Comparison of ENCODE assay signal across 17 mouse cellular contexts in genomic region chr10:59261603-59262002, GRCm38 (mm10). TPM values are rescaled to one million over a fixed set of nuclear protein-coding genes. Genes with fewer than 3 reads are reported as not detected.
DNase-seq lines count a peak whose midpoint lies in the region; ATAC-seq and TF ChIP-seq lines count a peak whose summit lies in the region.
"Had no signal": no experiment of that assay in that cellular context is flagged by ENCODE, and none has a peak within 500 bp of the region (broad histone marks: within the 10 kb centered on the region; RNA-seq: fewer than 3 reads in every experiment).

No protein-coding gene starts in this region.

- no peak overlapping the region for H3K4me2 ChIP-seq in hindbrain, postnatal 0 days (ENCODE audit: low read depth, low read length)
- H3K4me2 ChIP-seq in hindbrain, embryonic 11.5 days (replicated peaks; ENCODE audit: low read depth, low read length) = no peak overlapping the region
- no peak overlapping the region for H3K4me2 ChIP-seq in lung, embryonic 15.5 days
- H3K4me2 ChIP-seq: limb, embryonic 12.5 days had no signal

- H3K9me3 ChIP-seq in hindbrain, postnatal 0 days (ENCODE audit: low read length) = no peaks in the 10 kb centered on the region
- no peaks in the 10 kb centered on the region for H3K9me3 ChIP-seq in hindbrain, embryonic 11.5 days (ENCODE audit: control insufficient read depth, low read length)
- no peaks in the 10 kb centered on the region for H3K9me3 ChIP-seq in lung, embryonic 15.5 days
- H3K9me3 ChIP-seq: limb, embryonic 12.5 days had no signal

- TF ChIP-seq CTCF in hindbrain, postnatal 0 days (IDR thresholded peaks at IDR 0.05; ENCODE audit: low read depth) = no peak

- H3K27me3 ChIP-seq in hindbrain, postnatal 0 days (ENCODE audit: insufficient read depth, low read length) = no peaks in the 10 kb centered on the region
- no peaks in the 10 kb centered on the region for H3K27me3 ChIP-seq in hindbrain, embryonic 11.5 days (ENCODE audit: control insufficient read depth, insufficient read depth, low read length)
- no peaks in the 10 kb centered on the region for H3K27me3 ChIP-seq in lung, embryonic 15.5 days
- H3K27me3 ChIP-seq: limb, embryonic 12.5 days; Patski had no signal

- no peak overlapping the region for H3K4me3 ChIP-seq in hindbrain, postnatal 0 days (ENCODE audit: low read length)
- no peak overlapping the region for H3K4me3 ChIP-seq in hindbrain, embryonic 11.5 days (ENCODE audit: low read depth, low read length)
- no peak overlapping the region for H3K4me3 ChIP-seq in lung, embryonic 15.5 days
- H3K4me3 ChIP-seq: layer of hippocampus, adult 2 months; limb, embryonic 12.5 days; myocyte had no signal

- DNase-seq in adrenal gland, adult 2 months = peak; percentile 29
- no peak for DNase-seq in adrenal gland, postnatal 4 days (ENCODE audit: low spot score in 2 of 2)
- peak; percentile 25 for DNase-seq in hindbrain, postnatal 0 days (ENCODE audit: low spot score)
- no peak for DNase-seq in hindbrain, embryonic 11.5 days (ENCODE audit: low spot score)
- DNase-seq in lung, postnatal 4 days = no peak
- peak; percentile 75 for DNase-seq in 3T3-L1 (ENCODE audit: low read depth, low spot score)
- DNase-seq in MN1 (ENCODE audit: low spot score) = no peak
- DNase-seq: cerebellum, adult 9-11 months; embryo, embryonic 11 days; gastrocnemius, postnatal 14 days; right cerebral cortex, postnatal 25 days had no signal

- no peak for ATAC-seq in hindbrain, postnatal 0 days
- no peak for ATAC-seq in hindbrain, embryonic 11.5 days (ENCODE audit: low FRiP score)
- ATAC-seq in lung, embryonic 15.5 days (ENCODE audit: borderline replicate concordance, extremely low read depth, low FRiP score, low TSS enrichment) = peak; percentile 32; the same call in 1 of the 2 replicates
- ATAC-seq: inflammation-experienced regulatory T-cells, adult 6 months; Patski had no signal

- WGBS in hindbrain, postnatal 0 days = 46% methylated on average over 3 of the region's 3 CpGs
- 66% methylated on average over 3 of the region's 3 CpGs for WGBS in hindbrain, embryonic 11.5 days
- WGBS in lung, embryonic 15.5 days = 59% methylated on average over 3 of the region's 3 CpGs

- H3K4me1 ChIP-seq in hindbrain, postnatal 0 days (ENCODE audit: insufficient read depth, low read length) = no peaks in the 10 kb centered on the region; the same call in 1 of the 2 replicates
- H3K4me1 ChIP-seq in hindbrain, embryonic 11.5 days (replicated peaks; ENCODE audit: control insufficient read depth, insufficient read depth, low read length) = no peaks in the 10 kb centered on the region
- H3K4me1 ChIP-seq in lung, embryonic 15.5 days = peaks cover 33% of the 10 kb centered on the region

- no peak overlapping the region for H3K9ac ChIP-seq in hindbrain, postnatal 0 days (replicated peaks; ENCODE audit: low read length)
- no peak overlapping the region for H3K9ac ChIP-seq in hindbrain, embryonic 11.5 days (ENCODE audit: low read depth, low read length)
- H3K9ac ChIP-seq in lung, embryonic 15.5 days = no peak overlapping the region
- H3K9ac ChIP-seq: limb, embryonic 12.5 days had no signal

- no peaks in the 10 kb centered on the region for H3K36me3 ChIP-seq in hindbrain, postnatal 0 days (ENCODE audit: insufficient read depth, low read length)
- no peaks in the 10 kb centered on the region for H3K36me3 ChIP-seq in hindbrain, embryonic 11.5 days (ENCODE audit: control insufficient read depth, insufficient read depth, low read length)
- no peaks in the 10 kb centered on the region for H3K36me3 ChIP-seq in lung, embryonic 15.5 days
- H3K36me3 ChIP-seq: limb, embryonic 12.5 days had no signal

- H3K27ac ChIP-seq in hindbrain, postnatal 0 days = no peak overlapping the region
- no peak overlapping the region for H3K27ac ChIP-seq in hindbrain, embryonic 11.5 days (ENCODE audit: low read depth, low read length)
- H3K27ac ChIP-seq in lung, embryonic 15.5 days = no peak overlapping the region
- H3K27ac ChIP-seq: layer of hippocampus, adult 2 months; limb, embryonic 12.5 days had no signal

RNA-seq across cellular contexts. Expression of gene Sowahc, which starts 39.9 kb away (rescaled TPM):
- total RNA-seq in adrenal gland, adult 2 months (2021) = 10 to 100 TPM; 29.8 to 45.9 TPM
- polyA plus RNA-seq in adrenal gland, adult 2 months (2012; rRNA removed) = 11.4 and 15.2 TPM in 2 replicates
- total RNA-seq in adrenal gland, postnatal 4 days (2021) = 10 to 100 TPM; 22.6 to 23.2 TPM
- 28.1 and 30.1 TPM in 2 replicates for total RNA-seq in hindbrain, postnatal 0 days (2014; rRNA removed)
- polyA plus RNA-seq in hindbrain, postnatal 0 days (2015; fragmentation: Nextera tagmentation; extraction: Ambion mirVana) = 12.4 and 12.5 TPM in 2 replicates
- 11.9 and 13.6 TPM in 2 replicates for polyA plus RNA-seq in hindbrain, embryonic 11.5 days (2014; fragmentation: Nextera tagmentation; extraction: Ambion mirVana)
- 10.7 and 11.4 TPM in 2 replicates for polyA plus RNA-seq in lung, embryonic 15.5 days (2015; fragmentation: Nextera tagmentation; extraction: Ambion mirVana)

RNA-seq across cellular contexts. Expression of gene Sept10, which starts 40.0 kb away (rescaled TPM):
- 10 to 100 TPM; 40.9 to 48.2 TPM for total RNA-seq in adrenal gland, adult 2 months (2021)
- polyA plus RNA-seq in adrenal gland, adult 2 months (2012; rRNA removed) = 8.0 and 8.3 TPM in 2 replicates
- total RNA-seq in adrenal gland, postnatal 4 days (2021) = 10 to 100 TPM; 63.2 to 64.6 TPM
- 13.6 and 15.2 TPM in 2 replicates for total RNA-seq in hindbrain, postnatal 0 days (2014; rRNA removed)
- 18.3 and 20.4 TPM in 2 replicates for polyA plus RNA-seq in hindbrain, postnatal 0 days (2015; fragmentation: Nextera tagmentation; extraction: Ambion mirVana)
- 32.0 and 32.4 TPM in 2 replicates for polyA plus RNA-seq in hindbrain, embryonic 11.5 days (2014; fragmentation: Nextera tagmentation; extraction: Ambion mirVana)
- 68.0 and 69.9 TPM in 2 replicates for polyA plus RNA-seq in lung, embryonic 15.5 days (2015; fragmentation: Nextera tagmentation; extraction: Ambion mirVana)

Comparison
In these comparisons a context has a peak if more than half of its experiments do, and no peak if none do; other contexts are left out.
1. DNase-seq: peak in adrenal gland, adult 2 months (single experiment), hindbrain, postnatal 0 days (single experiment) and 3T3-L1 (single experiment); none in adrenal gland, postnatal 4 days (0 of 2), hindbrain, embryonic 11.5 days (single experiment), lung, postnatal 4 days (0 of 2) and MN1 (single experiment).